Mouse (Mus musculus): ENCODE measurements around the gene Ccdc159.
A peak's percentile ranks its signal among the peaks of the same experiment; 100 is the strongest.

Gene Ccdc159

GRCm38 (mm10) chr9:21934021-21934420 is 6.8 kb downstream of the Ccdc159 start:
- DNase-seq (ENCODE audit: extremely low read depth, low read depth, low spot score), result no peak

- no peak for DNase-seq (ENCODE audit: extremely low read depth, low read depth, low spot score)
These were observed 8.3 kb downstream of the Ccdc159 start for GRCm38 (mm10) chr9:21935466-21936131.

GRCm38 (mm10) chr9:21936692-21937570 is 9.7 kb downstream of the Ccdc159 start, which contains the start of gene Plppr2:
Plppr2 (plus strand) TSS chr9:21937033.
- peak; percentile 86 for DNase-seq (ENCODE audit: extremely low read depth, low read depth, low spot score)

- DNase-seq (ENCODE audit: extremely low read depth, low read depth, low spot score), result no peak
These were observed 10.5 kb downstream of the Ccdc159 start for GRCm38 (mm10) chr9:21937711-21938175.

- DNase-seq (ENCODE audit: extremely low read depth, low read depth, low spot score), result no peak
These were observed 11.1 kb downstream of the Ccdc159 start for GRCm38 (mm10) chr9:21938234-21938855.

GRCm38 (mm10) chr9:21943046-21943445 is 15.8 kb downstream of the Ccdc159 start:
- DNase-seq (ENCODE audit: extremely low read depth, low read depth, low spot score), result no peak

GRCm38 (mm10) chr9:21943638-21944037 is 16.4 kb downstream of the Ccdc159 start:
- no peak for DNase-seq (ENCODE audit: extremely low read depth, low read depth, low spot score)

GRCm38 (mm10) chr9:21944267-21944666 is 17.0 kb downstream of the Ccdc159 start:
- no peak for DNase-seq (ENCODE audit: extremely low read depth, low read depth, low spot score)

GRCm38 (mm10) chr9:21947540-21948130 is 20.4 kb downstream of the Ccdc159 start:
- DNase-seq (ENCODE audit: extremely low read depth, low read depth, low spot score), result no peak

GRCm38 (mm10) chr9:21948146-21948545 is 20.9 kb downstream of the Ccdc159 start:
- no peak for DNase-seq (ENCODE audit: extremely low read depth, low read depth, low spot score)

- DNase-seq (ENCODE audit: extremely low read depth, low read depth, low spot score), result no peak
These were observed 21.5 kb downstream of the Ccdc159 start for GRCm38 (mm10) chr9:21948790-21949189.

GRCm38 (mm10) chr9:21950322-21950721 is 23.1 kb downstream of the Ccdc159 start:
- no peak for DNase-seq (ENCODE audit: extremely low read depth, low read depth, low spot score)

- no peak for DNase-seq (ENCODE audit: extremely low read depth, low read depth, low spot score)
These were observed 24.7 kb downstream of the Ccdc159 start for GRCm38 (mm10) chr9:21951977-21952376.

- no peak for DNase-seq (ENCODE audit: extremely low read depth, low read depth, low spot score)
These were observed 26.3 kb downstream of the Ccdc159 start for GRCm38 (mm10) chr9:21953600-21953999.

- DNase-seq (ENCODE audit: extremely low read depth, low read depth, low spot score), result no peak
These were observed 27.4 kb downstream of the Ccdc159 start for GRCm38 (mm10) chr9:21954635-21955034.

GRCm38 (mm10) chr9:21955225-21955569 is 27.9 kb downstream of the Ccdc159 start:
- DNase-seq (ENCODE audit: extremely low read depth, low read depth, low spot score), result no peak

GRCm38 (mm10) chr9:21955570-21956281 is 28.5 kb downstream of the Ccdc159 start, which contains the start of gene Swsap1:
Swsap1 (plus strand) TSS chr9:21955755.
- DNase-seq (ENCODE audit: extremely low read depth, low read depth, low spot score), result peak; percentile 88

- no peak for DNase-seq (ENCODE audit: extremely low read depth, low read depth, low spot score)
These were observed 31.1 kb downstream of the Ccdc159 start for GRCm38 (mm10) chr9:21958372-21958771.

GRCm38 (mm10) chr9:21959244-21959643 is 32.0 kb downstream of the Ccdc159 start:
- DNase-seq (ENCODE audit: extremely low read depth, low read depth, low spot score), result no peak

- no peak for DNase-seq (ENCODE audit: extremely low read depth, low read depth, low spot score)
These were observed 32.9 kb downstream of the Ccdc159 start for GRCm38 (mm10) chr9:21960135-21960534.
